Mouse (Mus musculus) retina, postnatal 7 days (tissue): ENCODE measurements around the gene Slc25a15.

ENCODE experiments used
- DNase-seq: peaks from one replicate; pipeline ENCODE4 v3.0.0-alpha.2; 2012; ENCODE audit warnings: low read depth, low spot score

The Slc25a15 gene

DNA sequence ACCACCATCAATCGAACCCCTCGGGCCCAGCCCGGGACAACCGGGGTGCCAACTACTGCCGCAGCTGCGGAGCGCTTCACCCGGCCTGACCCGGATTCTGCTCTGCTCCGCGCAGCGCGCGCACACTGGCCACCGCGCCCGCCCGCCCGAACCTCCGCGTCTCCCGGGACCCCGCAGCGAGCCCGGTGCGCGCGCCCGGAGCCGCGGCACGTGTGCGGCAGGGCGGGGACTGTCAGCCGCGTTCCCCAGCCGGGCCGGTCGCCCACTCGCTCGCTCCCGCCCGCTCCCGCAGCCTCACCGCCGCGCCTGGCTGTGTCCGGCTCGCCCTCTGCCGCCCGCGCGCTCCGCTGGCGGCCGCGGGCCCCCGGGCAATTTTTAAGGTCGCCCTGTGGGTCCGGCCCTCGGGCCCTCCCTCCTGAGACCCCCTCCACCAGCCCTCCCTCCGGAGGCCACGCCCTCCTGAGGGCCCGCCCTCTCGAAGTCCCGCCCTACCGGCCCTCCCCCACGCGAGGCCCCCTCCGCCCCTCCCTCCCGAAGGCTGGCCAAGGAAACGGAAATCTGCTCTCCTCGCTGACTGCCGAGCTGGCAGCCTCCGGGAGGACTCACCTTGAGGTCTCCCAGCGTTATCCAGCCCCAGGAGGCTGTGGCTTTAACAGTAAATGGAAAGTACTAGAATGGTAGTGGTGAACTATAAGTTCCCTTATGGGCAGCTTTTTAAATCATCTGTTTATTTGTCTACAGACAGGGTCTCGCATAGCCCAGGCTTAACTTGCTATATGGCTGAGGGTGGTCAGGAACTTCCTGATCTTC, at the start of gene Slc25a15:
TSS of gene Slc25a15 (minus strand) at position 456 of the 810 bp plus-strand sequence.
- DNase-seq = peak; percentile 81

DNA sequence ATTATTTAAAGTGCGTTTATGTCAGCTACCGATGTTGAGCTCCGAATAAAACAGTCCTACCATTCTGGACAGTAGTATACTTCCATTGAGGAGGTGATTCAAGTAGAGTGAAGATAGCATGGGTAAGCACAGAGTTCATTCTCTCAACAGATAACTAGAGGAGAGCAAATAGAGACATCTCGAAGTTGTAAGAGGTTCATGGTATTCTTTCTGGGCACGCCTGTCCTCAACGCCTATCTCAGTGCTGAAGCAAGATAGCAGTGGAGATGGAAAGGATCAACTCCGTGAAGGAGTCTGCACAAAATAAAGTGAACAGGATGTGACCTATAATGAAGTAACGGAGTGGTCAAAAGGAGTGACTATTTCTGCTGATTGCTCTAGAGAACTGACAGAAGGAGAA, 13.6 kb upstream of the Slc25a15 start:
- DNase-seq = no peak

DNA sequence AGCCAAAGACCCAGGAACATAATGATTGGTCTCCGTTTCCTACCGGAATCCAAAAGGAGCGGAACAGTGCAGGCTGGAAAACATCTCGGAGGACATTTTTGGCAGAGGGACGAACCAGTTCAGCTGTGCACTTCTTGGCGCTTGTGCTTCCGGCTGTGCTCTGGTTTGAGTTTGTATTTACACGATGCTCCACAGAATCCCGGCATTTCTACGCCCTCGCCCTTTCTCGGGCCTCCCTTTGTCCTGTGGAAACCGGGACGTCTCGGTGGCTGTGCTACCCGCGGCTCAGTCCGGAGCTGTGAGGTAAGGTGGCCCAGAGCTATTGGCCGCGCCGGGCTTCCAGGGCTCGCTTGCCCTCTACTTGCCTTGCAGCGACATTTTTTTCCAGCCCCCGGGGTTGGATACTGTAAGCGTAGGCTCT, 12.9 kb upstream of the Slc25a15 start, which contains the start of gene Mrps31:
TSS of gene Mrps31 (plus strand) at position 80 of the 421 bp plus-strand sequence.
- peak; percentile 90 for DNase-seq

DNA sequence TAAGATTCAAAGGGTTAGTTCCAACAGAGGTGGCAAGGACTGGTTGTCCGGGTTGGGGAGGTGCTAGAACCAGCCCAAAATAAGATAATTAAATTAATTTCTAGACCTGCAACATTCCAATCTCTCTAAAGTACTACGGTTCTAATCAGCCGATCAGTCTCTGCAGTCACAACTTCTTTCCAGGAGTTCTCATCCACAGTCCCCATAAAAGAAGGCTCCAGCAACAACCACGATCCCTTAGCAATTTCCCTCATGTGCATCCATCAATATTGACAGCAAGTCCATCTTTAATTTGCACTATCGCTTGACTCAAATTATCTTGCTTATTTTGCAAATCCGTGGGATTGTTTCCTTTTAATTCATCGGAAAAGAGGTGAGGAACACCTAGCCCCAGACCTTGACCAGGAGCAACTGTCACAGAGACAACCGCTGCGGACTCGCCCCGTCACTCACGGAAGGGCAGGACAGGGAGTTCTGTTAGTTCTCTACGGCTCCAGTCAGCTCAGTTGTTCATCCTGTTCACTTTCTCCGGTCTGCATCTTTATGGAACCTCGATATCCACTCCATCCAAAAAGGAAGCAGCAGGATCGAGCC, 12.4 kb upstream of the Slc25a15 start:
- DNase-seq = no peak

DNA sequence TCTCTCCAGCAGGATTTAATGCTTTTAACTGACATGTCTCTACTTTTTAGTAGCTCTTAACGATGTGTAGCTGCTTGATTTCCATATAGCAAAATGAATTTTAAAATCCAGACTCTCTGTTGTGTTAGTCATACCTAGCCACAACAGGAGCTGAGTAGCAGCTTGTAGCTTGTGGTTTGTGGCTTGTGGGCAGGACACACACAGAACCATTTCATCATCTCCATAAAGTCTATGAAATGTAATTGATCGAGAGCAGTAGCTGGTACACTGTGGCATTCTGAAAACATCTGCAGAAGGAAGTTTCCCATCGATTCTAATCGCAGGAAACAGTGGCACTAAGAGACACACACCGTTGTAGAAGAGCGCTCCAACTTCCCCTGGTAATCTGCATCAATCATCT, 7.3 kb upstream of the Slc25a15 start:
- DNase-seq = no peak

DNA sequence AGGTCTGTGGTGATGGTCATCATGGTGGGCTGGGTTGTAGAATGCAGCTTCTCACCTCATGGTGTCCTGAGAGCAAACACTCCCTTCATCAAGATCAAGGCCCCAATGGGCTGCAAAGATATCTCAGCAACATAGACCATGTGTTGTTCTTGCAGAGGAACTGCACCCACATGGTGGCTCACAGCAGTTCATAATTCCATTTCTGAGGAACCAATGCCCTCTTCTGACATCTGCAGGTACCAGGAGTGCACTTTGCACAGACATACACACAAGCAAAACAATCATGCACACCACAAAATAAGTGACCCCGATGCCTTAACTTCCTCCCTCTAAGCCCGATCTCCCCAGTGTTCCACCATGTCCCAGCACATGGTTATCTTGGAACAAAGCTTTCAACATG, 4.8 kb upstream of the Slc25a15 start:
- DNase-seq = no peak

DNA sequence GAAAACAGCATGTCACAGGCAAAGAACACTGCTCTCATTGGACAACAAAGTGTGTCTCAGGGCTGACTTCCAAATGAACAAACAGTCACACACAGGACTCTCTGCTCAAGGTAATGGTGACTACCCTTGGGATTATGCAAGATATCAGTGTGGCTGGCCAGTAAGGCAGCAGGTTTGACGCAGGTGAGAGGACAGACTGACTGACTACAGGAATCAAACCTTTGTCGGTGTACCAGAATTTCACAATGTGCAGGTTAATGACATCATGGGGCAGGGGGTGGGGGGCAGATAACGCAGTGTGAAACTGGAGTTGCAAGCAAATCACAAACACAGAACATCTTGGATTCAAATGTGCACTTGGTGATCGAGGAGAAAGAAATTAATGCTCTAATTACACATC, 2.2 kb upstream of the Slc25a15 start:
- DNase-seq = no peak

DNA sequence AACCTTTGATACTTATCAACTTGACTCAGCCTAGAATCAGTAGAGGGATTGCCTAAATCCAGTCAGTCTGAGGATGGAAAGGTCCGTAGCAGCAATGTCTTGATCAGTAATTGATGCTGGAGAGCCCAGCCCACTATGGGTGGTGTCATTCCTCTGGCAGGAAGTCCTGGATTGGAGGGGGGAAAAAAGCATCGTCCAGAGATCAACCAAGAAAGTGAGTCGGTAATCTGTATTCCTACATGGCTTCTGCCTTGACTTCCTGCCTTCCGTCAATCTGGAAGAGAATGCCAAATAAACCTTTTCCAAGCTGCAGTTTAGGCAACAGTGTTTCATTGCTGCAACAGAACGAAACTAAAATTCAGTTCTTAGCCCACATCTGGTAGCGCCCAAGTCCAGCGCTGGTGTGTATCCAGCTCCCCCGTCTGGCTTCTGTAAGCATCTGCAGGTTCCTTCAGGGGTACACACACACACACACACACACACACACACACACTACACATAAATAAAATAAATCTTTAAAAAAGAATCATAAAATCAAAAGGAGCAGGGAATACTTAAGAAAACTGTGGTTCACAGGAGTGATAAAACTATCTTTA, 986 bp upstream of the Slc25a15 start:
- DNase-seq = no peak

DNA sequence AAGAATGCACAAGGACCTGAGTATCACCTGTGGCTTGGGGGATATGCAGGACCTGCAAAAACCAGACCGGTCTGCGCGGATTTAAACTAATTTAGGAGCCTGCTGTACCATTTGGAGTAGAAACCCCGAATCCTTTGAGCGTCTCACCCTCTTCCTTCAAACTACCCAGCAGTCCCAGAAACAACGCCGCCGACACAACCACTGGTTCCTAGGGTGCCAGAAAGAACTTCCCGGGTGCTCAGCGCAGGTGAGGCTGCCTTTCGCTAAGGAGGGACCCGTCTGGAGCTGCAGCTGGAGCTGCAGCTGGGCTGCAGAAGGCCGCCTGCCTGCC, 621 bp downstream of the Slc25a15 start:
- DNase-seq = no peak

DNA sequence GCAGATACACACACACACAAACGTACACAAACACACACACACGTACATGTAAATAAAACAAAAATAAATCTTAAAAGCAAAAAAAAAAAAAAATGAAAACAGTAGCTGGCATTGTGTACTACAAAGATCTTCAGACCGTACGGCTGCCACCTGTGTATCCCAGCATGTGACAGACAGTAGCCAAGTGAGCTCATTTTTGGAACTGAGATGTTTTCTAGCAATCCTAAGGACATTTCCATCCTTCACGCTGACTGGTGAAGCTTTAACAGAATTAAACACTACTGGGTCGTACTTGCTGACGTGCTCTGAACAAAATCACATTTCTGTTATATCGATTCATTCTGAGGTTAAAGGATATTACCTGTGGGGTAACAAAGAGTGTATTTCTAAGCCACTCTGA, 3.1 kb downstream of the Slc25a15 start:
- no peak for DNase-seq

DNA sequence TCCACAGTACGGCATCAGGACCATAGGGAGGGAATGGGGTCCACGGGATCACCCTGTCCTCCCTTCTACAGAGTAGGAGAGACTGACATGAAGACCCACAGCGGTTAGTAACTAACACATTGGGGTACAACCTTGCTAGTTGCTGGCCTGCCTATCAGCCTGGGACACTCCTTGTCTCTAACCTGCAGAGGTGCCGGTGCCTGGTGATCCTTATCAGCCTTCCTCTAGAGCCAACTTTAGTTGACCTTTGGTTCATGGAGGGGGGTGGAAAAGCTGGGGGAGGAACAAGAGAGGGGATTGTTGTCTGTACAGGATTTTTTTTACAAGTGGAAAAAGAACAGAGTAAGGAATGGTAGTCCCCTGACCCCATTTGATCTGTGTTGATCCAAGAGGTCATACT, 3.9 kb downstream of the Slc25a15 start:
- DNase-seq = no peak

DNA sequence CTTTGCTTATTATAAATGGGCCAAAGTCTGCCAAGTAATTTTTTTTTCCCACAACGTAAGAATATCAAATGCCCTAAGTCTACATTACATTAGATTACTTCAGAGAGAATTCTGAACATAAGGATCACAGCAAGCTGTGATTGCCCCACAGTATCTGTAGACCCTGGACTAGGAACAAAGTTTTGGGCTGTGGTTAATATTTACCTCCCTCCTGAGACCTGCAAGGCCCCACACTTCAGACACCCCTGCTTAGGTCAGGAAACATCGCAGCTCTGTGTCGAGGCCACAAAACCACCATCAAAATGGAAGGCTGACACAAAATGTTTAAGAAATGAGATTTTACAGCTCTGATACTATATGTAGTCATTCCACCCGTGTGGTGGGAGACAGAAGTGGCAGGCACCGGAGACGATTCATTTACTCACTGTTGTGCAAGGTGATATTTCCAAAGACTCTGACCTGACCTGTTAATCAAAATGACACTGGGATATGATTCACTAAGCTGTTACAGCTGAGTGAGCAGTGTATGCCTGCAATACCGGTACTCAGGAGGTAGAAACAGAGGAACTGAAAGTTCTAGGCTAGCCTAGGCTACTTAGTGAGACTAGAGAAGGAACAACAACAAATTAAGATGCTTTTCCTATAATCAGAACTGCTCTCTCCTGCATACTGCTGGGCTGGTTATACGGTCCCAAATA, 7.5 kb downstream of the Slc25a15 start:
- no peak for DNase-seq

DNA sequence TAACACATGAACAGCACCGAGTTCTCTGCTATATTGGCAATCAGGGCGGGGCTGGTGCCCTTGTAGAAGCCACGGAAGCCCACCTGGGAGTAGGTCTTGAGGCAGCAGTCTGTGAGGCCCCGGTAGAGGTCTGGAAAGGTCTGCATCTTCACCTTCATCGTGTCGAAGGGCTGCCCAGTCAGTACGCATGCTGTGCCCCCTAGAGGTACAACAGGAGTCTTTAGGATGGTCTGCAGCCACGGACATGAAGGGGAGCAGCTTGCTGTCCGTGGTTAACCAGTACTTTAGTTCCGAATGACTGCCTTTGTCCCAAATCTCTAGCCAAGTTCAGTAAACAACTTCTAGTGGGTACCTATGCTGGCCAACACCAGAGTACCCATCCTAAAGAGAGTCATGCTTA, 8.5 kb downstream of the Slc25a15 start:
- DNase-seq = no peak

DNA sequence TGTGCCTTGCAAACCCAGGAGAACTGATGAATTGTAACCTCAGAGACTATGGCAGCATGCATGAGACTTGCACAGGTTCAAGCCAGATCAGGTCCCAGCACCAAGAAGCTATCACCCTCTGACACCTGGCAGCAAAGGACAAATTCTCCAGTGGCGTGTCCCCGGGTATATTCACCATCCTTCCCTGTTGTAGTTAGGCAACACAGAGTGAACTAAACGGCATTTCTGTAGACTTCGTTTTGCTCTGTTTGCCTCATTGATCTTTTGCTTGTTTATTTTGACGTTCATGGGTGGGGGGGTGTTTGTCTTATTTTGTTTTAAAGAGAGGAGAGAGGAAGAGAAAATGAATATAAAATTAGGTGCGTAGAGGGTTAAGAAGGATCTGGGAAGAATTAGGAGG, 13.2 kb downstream of the Slc25a15 start:
- no peak for DNase-seq

DNA sequence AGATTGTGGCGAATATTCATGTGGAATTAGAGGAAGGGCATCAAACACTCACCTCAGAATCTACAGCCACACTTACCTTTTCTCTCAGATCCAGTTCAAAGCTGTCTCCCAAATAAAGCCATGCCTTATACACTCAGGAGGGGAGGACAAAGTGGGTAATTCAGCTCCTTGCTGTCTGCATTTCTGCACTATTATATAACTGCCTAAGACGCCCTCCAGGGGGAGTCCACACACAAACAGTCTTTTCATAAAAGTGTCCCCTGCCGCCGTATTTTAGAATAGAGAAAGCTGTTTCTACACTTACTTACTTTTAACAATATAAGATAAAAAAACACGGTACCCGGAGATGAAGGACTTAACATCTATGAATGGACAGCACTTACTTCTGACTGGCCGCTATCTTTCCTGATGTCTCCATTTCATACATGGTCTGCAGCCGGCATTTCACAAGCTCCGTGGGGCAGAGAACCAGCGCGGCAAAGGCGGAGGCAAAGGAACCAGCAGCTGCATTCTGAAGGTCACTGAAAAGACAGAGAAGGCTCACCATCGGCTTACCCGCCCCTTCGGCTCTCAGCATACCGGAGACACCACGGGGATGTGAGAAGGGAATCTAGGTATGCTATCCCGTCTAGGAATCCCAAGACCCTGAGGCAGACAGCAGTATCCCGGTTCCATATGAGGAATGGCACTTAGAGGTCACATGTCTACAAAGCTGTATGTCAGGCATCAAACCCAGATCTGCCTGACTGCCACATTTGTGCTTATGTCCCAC, 15.4 kb downstream of the Slc25a15 start:
- no peak for DNase-seq

DNA sequence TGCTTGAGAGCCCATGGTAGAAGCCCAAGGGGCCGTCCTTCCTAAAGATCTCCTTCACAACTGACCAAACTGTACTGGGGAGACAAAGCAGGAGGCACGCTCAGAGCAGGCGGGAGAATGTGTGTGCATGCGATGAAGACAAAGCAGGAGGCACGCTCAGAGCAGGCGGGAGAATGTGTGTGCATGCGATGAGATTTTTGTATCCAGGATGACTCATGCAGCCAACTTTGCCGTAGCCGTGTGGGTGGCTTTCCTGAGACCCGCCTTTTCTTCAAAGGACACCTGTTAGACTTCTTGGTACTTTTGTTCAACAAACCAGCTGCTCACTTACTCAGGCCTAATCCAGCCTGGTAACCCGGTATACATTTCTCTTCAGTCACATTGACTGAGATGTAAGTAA, 17.5 kb downstream of the Slc25a15 start:
- no peak for DNase-seq

DNA sequence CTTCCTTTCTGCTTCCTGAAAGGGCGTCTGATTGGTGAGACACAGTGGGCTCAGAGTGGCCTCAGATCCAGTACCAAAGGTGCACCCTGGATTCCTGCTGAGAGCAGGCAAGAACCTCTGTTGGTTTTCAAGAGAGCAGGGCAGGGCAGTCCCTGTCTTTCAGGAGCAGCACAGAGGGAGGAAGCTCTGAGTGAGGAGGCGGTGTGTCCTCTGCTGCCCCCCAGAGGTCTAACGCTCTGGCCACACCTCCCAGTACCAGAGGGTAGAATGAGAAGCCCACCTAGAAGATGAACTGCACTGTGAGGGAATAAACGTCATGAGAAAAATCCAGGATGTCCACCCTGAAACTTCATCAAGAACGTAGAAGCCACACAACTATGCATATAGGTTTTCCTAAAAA, 21.5 kb downstream of the Slc25a15 start:
- no peak for DNase-seq

DNA sequence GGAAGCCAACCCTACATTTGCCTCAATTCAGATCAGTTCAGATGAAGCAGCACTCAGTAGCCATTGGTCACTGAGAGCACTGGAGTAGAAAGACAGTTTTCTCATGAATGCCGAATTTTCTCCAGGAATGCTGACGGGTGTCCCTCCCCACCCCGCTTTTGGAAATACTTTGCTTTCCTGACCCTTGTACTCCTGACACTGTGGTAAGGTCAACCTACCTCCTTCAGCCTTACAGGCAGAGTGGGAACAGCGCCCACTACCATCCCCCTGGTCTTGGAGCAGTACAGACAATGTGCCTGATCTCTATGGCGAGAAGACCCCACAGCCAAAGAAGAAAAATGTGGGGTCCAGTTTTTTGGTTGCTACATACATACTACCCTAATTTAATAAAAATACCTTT, 22.1 kb downstream of the Slc25a15 start:
- DNase-seq = no peak

DNA sequence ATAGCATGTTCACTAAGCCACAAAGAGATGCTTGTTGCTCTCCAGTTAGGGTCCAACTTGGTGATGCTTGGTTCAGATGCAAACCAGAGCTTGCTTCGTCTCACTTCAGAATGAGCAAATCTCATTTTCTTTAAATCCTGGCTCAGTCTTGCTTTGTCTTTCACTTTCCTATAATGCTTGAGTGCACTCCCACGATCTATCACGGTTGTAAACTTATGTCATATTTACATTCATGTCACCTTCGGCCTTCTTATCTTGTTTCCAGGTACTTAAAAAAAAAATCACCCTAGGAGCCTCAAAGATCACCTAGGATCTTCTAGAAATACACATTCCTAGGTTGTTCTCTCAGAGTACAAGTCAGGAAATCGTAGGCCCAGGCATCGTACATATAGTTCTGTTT, 38.5 kb downstream of the Slc25a15 start:
- DNase-seq = no peak

DNA sequence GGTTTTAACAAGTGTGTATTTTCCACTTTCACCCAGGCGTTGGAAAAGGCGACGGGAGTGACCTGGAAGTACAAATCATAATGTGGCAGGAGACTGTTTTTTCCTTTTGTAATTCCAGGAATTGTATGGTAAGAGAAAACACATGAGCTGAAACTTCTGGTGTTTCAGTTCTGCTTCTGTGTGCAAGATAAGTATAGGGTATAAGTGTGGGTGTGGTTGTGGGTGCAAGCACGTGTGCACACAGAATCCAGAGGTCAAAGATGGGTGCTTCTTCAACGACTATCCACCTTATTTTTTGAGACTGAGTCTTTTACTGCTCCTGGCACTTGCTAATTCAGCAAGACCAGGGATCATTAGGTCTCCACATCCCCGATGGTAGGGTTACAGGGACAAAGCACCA, 39.0 kb downstream of the Slc25a15 start:
- no peak for DNase-seq

DNA sequence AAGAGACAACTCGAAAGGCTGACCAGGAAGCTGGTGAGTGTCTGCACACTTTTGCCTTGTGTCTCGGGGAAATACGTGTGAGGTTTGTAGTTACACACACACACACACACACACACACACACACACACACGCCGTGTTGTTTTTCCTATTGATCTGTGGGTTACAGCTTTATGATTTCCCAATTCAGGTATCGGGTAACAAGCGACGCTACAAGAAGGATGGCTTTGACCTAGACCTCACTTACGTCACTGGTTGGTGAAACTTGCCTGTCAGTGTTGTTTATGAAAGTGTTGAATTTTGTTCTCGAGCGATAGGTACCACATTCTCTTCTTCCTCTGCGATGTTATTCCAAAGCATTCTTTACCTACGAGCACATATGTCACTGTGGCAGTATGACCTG, 63.0 kb downstream of the Slc25a15 start:
- no peak for DNase-seq
